Mouse (Mus musculus) kidney, embryonic 14.5 days (tissue): ENCODE measurements around the gene Nampt. TPM values are rescaled to one million over a fixed set of nuclear protein-coding genes. Genes with fewer than 3 reads are reported as not detected.

ENCODE experiments used
- ATAC-seq: fragments of 200-750 bp; cut with Nextera tagmentation; 2 replicates; pipeline ENCODE4 v1.8.0; 2017; ENCODE audit warnings: moderate number of reproducible peaks, mild to moderate bottlenecking, moderate TSS enrichment, moderate library complexity; ENCODE audit not compliant: low FRiP score, low TSS enrichment
- H3K27ac ChIP-seq: fragments of 300-500 bp; sonication (generic); 2 replicates; pipeline ENCODE4 v1.5.1; 2014; ENCODE audit warnings: low read depth, mild to moderate bottlenecking, low read length, moderate library complexity, mixed read lengths
- H3K27me3 ChIP-seq: fragments of 300-500 bp; sonication (generic); 2 replicates; pipeline ENCODE4 v1.6.1; 2014; ENCODE audit warnings: mild to moderate bottlenecking, low read length; ENCODE audit not compliant: control insufficient read depth, insufficient read depth
- H3K36me3 ChIP-seq: fragments of 300-500 bp; sonication (generic); 2 replicates; pipeline ENCODE4 v1.6.1; 2014; ENCODE audit warnings: low read length, mixed read lengths; ENCODE audit not compliant: control insufficient read depth, insufficient read depth
- H3K4me1 ChIP-seq: fragments of 300-500 bp; sonication (generic); 2 replicates; pipeline ENCODE4 v1.6.1; 2014; ENCODE audit warnings: low read length, mixed read lengths; ENCODE audit not compliant: control insufficient read depth, insufficient read depth
- H3K4me2 ChIP-seq: fragments of 300-500 bp; sonication (generic); replicated peaks from 2 replicates; pipeline ENCODE4 v1.6.1; 2014; ENCODE audit warnings: low read depth, mild to moderate bottlenecking, low read length
- H3K4me3 ChIP-seq: fragments of 300-500 bp; sonication (generic); 2 replicates; pipeline ENCODE4 v1.5.1; 2014; ENCODE audit warnings: mild to moderate bottlenecking, low read length
- H3K9ac ChIP-seq: fragments of 300-500 bp; sonication (generic); 2 replicates; pipeline ENCODE4 v1.6.1; 2014; ENCODE audit warnings: low read depth, mild to moderate bottlenecking, low read length, moderate library complexity
- H3K9me3 ChIP-seq: fragments of 300-500 bp; sonication (generic); 2 replicates; pipeline ENCODE4 v1.6.1; 2016; ENCODE audit warnings: low read length; ENCODE audit not compliant: control insufficient read depth
- WGBS: fragments of 180-500 bp; shearing (Covaris S2); extraction: QIAGEN DNeasy Blood & Tissue Kit; methylation state at CpG from one replicate; pipeline ENCODE4 v1.1.7; 2014; 5-methylcytosine and 5-hydroxymethylcytosine counted together
- polyA plus RNA-seq: library from polyadenylated mRNA; unstranded; fragments of >200 nt; fragmentation: Nextera tagmentation; extraction: Ambion mirVana; gene quantifications from 2 replicates; pipeline ENCODE4 v1.2.1, GENCODE M21; 2014

The Nampt gene
- polyA plus RNA-seq, 1 experiment from 2014 or later, result 30.9 TPM

DNA sequence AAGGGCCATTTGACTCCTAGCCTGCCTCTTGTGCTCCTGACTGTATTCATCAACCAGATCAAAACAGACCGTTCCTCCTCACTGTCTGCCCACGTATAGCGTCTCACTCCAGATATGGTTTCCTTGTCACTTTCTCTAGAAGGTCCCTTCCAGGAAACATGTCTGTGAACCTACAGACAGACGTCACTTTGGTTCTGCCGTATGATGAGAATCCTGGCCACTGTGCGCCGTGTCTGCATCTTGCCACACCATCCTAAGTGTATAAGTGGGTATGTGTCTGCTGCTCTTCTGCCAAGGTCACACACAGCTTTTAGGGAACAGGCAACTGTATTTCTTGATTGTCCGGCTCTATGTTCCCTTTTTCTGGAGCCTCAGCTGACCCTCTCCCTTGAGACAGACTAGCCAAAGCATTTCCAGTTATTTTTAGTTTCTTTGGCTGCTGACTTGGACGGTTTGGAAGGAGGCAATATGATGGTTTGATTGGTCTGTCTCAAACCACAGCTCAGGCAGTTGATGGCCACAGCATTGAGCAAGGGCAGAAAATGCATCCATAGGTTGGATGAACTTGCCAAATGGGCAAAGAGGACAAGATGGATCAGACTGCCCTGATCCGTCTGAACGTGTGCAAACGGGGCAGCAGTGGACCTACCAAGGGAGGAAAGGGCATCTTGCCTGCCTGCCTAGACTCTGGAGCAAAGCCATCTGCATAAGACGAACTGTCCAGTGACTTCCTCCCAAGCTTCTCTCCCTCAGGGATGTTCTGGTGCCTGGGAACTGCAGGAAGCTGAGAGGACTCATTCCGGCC is 37.6 kb downstream of the Nampt start:
- no peak overlapping the region for H3K4me3 ChIP-seq
- H3K27me3 ChIP-seq, result no peaks in the 10 kb centered on the region
- H3K9me3 ChIP-seq, result no peaks in the 10 kb centered on the region
- H3K4me2 ChIP-seq, result no peak overlapping the region
- no peak overlapping the region for H3K27ac ChIP-seq
- H3K36me3 ChIP-seq, result 0 out of 2 replicates have a peak, but pooled peaks cover 6% of the 10 kb centered on the region
- no peaks in the 10 kb centered on the region for H3K4me1 ChIP-seq
- no peak for ATAC-seq
- H3K9ac ChIP-seq, result no peak overlapping the region
- WGBS, result 79% methylated on average over 14 of the region's 14 CpGs

GRCm38 (mm10) chr12:32858444-32858843 is 39.1 kb downstream of the Nampt start:
- Histone ChIP-seq H3K27me3 (no peaks in the 10 kb centered on the region), H3K36me3 (0 out of 2 replicates have a peak, but pooled peaks cover 5% of the 10 kb centered on the region), H3K4me1 (no peaks in the 10 kb centered on the region), H3K4me2 (no peak overlapping the region), H3K27ac (no peak overlapping the region), H3K9ac (no peak overlapping the region), H3K9me3 (no peaks in the 10 kb centered on the region), H3K4me3 (no peak overlapping the region)
- no peak for ATAC-seq
- WGBS, result 71% methylated on average over 1 of the region's 1 CpGs

DNA sequence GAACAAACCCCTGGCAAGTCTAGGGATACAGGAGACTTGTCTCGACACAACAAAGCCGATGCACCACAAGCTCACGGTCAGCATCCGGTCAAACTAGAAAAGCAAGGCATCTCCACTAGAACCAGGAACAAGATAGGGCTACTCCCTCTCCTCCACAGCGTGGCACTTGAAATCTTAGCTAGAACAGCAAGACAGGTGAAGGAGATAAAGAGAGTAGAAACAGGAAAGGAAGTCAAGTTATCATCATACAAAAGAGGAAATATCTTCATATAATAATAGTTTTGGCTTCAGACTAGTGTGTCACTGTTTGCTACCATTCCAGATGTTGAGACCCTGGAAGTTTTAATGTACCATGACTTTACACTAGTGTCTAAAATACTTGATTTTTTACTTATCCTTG is 41.5 kb downstream of the Nampt start:
- Histone ChIP-seq H3K4me1 (no peaks in the 10 kb centered on the region), H3K27ac (no peak overlapping the region), H3K27me3 (no peaks in the 10 kb centered on the region), H3K4me3 (no peak overlapping the region), H3K4me2 (no peak overlapping the region), H3K9ac (no peak overlapping the region), H3K36me3 (no peaks in the 10 kb centered on the region), H3K9me3 (no peaks in the 10 kb centered on the region)
- no peak for ATAC-seq
- WGBS, result 92% methylated on average over 5 of the region's 5 CpGs

- H3K27ac ChIP-seq, result no peak overlapping the region
- no peak overlapping the region for H3K9ac ChIP-seq
- H3K4me3 ChIP-seq, result no peak overlapping the region
- H3K4me2 ChIP-seq, result no peak overlapping the region
- H3K4me1 ChIP-seq, result no peaks in the 10 kb centered on the region
- H3K9me3 ChIP-seq, result no peaks in the 10 kb centered on the region
- ATAC-seq, result no peak
- WGBS, result 88% methylated on average over 5 of the region's 5 CpGs
- H3K36me3 ChIP-seq, result no peaks in the 10 kb centered on the region
- no peaks in the 10 kb centered on the region for H3K27me3 ChIP-seq
Observed at GRCm38 (mm10) chr12:32870815-32871214, 51.5 kb downstream of the Nampt start.

- no peak overlapping the region for H3K4me2 ChIP-seq
- H3K27me3 ChIP-seq, result no peaks in the 10 kb centered on the region
- no peaks in the 10 kb centered on the region for H3K4me1 ChIP-seq
- no peak for ATAC-seq
- no peaks in the 10 kb centered on the region for H3K36me3 ChIP-seq
- WGBS, result 68% methylated on average over 9 of the region's 9 CpGs
- no peaks in the 10 kb centered on the region for H3K9me3 ChIP-seq
- H3K9ac ChIP-seq, result no peak overlapping the region
- no peak overlapping the region for H3K27ac ChIP-seq
- H3K4me3 ChIP-seq, result no peak overlapping the region
Observed at GRCm38 (mm10) chr12:32877500-32877899, 58.2 kb downstream of the Nampt start.

GRCm38 (mm10) chr12:32877964-32878571 is 58.7 kb downstream of the Nampt start:
- Histone ChIP-seq H3K4me2 (no peak overlapping the region), H3K27me3 (no peaks in the 10 kb centered on the region), H3K27ac (no peak overlapping the region), H3K4me3 (no peak overlapping the region), H3K4me1 (no peaks in the 10 kb centered on the region), H3K9me3 (no peaks in the 10 kb centered on the region), H3K36me3 (no peaks in the 10 kb centered on the region), H3K9ac (no peak overlapping the region)
- ATAC-seq, result no peak
- WGBS, result 93% methylated on average over 11 of the region's 11 CpGs

DNA sequence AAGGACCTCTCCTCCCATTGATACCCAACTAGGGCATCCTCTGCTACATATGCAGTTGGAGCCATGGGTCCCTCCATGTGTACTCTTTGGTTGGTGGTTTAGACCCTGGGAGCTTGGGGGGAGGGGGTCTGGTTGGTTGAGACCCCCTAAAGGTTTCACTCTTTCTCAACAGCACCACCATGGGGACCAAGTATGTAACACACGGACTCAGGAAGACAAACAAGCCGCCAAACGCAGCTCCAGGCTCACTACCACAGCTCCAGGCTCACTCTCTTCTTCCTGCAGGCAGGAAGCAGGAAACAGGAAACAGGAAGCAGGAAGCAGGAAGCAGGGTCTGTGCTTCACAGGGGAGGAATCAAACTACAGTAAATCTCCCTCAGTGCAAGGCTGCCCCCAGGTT is 60.0 kb downstream of the Nampt start:
- no peak overlapping the region for H3K4me3 ChIP-seq
- H3K27me3 ChIP-seq, result no peaks in the 10 kb centered on the region
- no peak for ATAC-seq
- no peaks in the 10 kb centered on the region for H3K4me1 ChIP-seq
- WGBS, result 88% methylated on average over 3 of the region's 3 CpGs
- no peak overlapping the region for H3K27ac ChIP-seq
- no peaks in the 10 kb centered on the region for H3K36me3 ChIP-seq
- no peak overlapping the region for H3K9ac ChIP-seq
- no peak overlapping the region for H3K4me2 ChIP-seq
- H3K9me3 ChIP-seq, result no peaks in the 10 kb centered on the region

DNA sequence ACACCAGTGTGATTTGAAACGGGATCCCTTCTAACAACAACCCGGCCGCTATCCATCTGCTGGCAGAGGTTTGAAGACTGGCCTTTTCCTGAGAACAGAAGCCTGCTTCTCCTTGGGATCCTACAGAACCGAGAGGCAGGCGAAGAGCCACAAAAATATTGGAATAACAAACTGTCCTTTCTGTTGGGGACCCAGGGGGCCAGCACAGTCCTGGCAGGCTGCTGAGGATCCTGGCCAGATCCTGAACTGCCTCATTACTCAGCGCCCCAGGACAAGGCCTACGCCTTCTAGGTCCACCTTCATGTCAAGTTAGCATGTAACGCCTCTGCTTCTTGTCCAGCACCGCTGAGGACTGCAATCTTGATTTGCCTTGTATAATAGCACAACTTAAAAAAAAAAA is 65.0 kb downstream of the Nampt start:
- Histone ChIP-seq H3K27ac (no peak overlapping the region), H3K4me3 (no peak overlapping the region), H3K27me3 (no peaks in the 10 kb centered on the region), H3K36me3 (no peaks in the 10 kb centered on the region), H3K9ac (no peak overlapping the region), H3K4me1 (0 out of 2 replicates have a peak, but pooled peaks cover 3% of the 10 kb centered on the region), H3K4me2 (no peak overlapping the region), H3K9me3 (no peaks in the 10 kb centered on the region)
- no peak for ATAC-seq
- 52% methylated on average over 9 of the region's 9 CpGs for WGBS

DNA sequence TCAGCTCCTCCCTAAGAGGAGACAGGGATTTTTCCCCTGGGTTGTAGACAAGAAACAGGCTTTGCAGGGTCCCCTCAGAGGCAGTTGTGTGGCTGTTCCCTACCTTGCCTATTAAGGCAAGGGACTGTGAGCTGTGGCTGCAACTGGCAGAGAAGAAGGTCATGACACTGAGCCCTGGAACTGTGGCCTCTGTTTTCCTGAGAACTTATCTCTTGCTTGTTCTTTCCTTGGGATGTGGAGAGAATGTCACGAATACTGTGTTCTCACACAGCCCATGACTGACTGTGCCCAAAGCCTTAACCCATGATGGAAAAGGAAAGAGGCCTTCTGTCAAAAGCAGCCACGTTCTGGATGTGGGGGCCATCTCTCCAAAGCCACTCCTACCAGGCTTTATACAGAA is 65.7 kb downstream of the Nampt start:
- Histone ChIP-seq H3K4me3 (no peak overlapping the region), H3K9me3 (no peaks in the 10 kb centered on the region), H3K27me3 (no peaks in the 10 kb centered on the region), H3K36me3 (no peaks in the 10 kb centered on the region), H3K27ac (no peak overlapping the region), H3K4me1 (0 out of 2 replicates have a peak, but pooled peaks cover 3% of the 10 kb centered on the region), H3K9ac (no peak overlapping the region), H3K4me2 (no peak overlapping the region)
- ATAC-seq, result no peak
- WGBS, result 52% methylated on average over 2 of the region's 2 CpGs
